Mouse (Mus musculus) heart, adult 9 months (tissue): ENCODE results near the gene Slc35g1.
A peak's percentile ranks its signal among the peaks of the same experiment; 100 is the strongest.

Experiments
- DNase-seq, 2 experiments: peaks; one replicate each; pipeline ENCODE4 v3.0.0; 2022; ENCODE audit warnings: low spot score in 2 of 2

Slc35g1 gene

GRCm38 (mm10) chr19:38387835-38388234, 7.9 kb upstream of the Slc35g1 start:
- DNase-seq = no peak

- no peak for DNase-seq
Observed at GRCm38 (mm10) chr19:38396633-38396970, 822 bp downstream of the Slc35g1 start.

GRCm38 (mm10) chr19:38397004-38397403, 1.2 kb downstream of the Slc35g1 start:
- DNase-seq = no peak

- DNase-seq = no peak
Observed at GRCm38 (mm10) chr19:38398966-38399365, 3.2 kb downstream of the Slc35g1 start.

- DNase-seq = no peak
Observed at GRCm38 (mm10) chr19:38400851-38401250, 5.1 kb downstream of the Slc35g1 start.

- DNase-seq = no peak
Observed at GRCm38 (mm10) chr19:38401416-38401815, 5.6 kb downstream of the Slc35g1 start.

- no peak for DNase-seq
Observed at GRCm38 (mm10) chr19:38410357-38411056, 14.7 kb downstream of the Slc35g1 start.

GRCm38 (mm10) chr19:38413861-38414260, 18.1 kb downstream of the Slc35g1 start:
- DNase-seq = no peak

GRCm38 (mm10) chr19:38418819-38419423, 23.1 kb downstream of the Slc35g1 start:
- no peak for DNase-seq

- DNase-seq = no peak
Observed at GRCm38 (mm10) chr19:38420751-38421295, 25.0 kb downstream of the Slc35g1 start.

- DNase-seq = no peak
Observed at GRCm38 (mm10) chr19:38421436-38421835, 25.7 kb downstream of the Slc35g1 start.

- no peak for DNase-seq
Observed at GRCm38 (mm10) chr19:38422926-38423325, 27.1 kb downstream of the Slc35g1 start.

- DNase-seq = peak in 1 of 2 experiments; percentile 15
Observed at GRCm38 (mm10) chr19:38423884-38424283, 28.1 kb downstream of the Slc35g1 start.

GRCm38 (mm10) chr19:38424581-38424980, 28.8 kb downstream of the Slc35g1 start:
- no peak for DNase-seq

GRCm38 (mm10) chr19:38429269-38429668, 33.5 kb downstream of the Slc35g1 start:
- DNase-seq = no peak

- DNase-seq = no peak
Observed at GRCm38 (mm10) chr19:38430475-38430874, 34.7 kb downstream of the Slc35g1 start.

GRCm38 (mm10) chr19:38431326-38431725, 35.5 kb downstream of the Slc35g1 start:
- DNase-seq = no peak

- no peak for DNase-seq
Observed at GRCm38 (mm10) chr19:38432021-38432420, 36.2 kb downstream of the Slc35g1 start.

- DNase-seq = peak; percentile 41 to 45
Observed at GRCm38 (mm10) chr19:38433381-38433780, 37.6 kb downstream of the Slc35g1 start.

- no peak for DNase-seq
Observed at GRCm38 (mm10) chr19:38435221-38435620, 39.4 kb downstream of the Slc35g1 start.

- DNase-seq = no peak
Observed at GRCm38 (mm10) chr19:38441860-38442259, 46.1 kb downstream of the Slc35g1 start.

- DNase-seq = no peak
Observed at GRCm38 (mm10) chr19:38445758-38446157, 50.0 kb downstream of the Slc35g1 start.
